Mouse (Mus musculus) embryonic facial prominence, embryonic 11.5 days (tissue): ENCODE measurements at regions not wholly inside any gene's neighbourhood (a gene's known extent, or its start where the extent isn't known, plus 50 kb on each side); places are given as distances from the start of the nearest gene placed in this dataset.

Experiments used
- ATAC-seq: fragments of 200-750 bp; cut with Nextera tagmentation; replicated peaks from 2 replicates; pipeline ENCODE4 v1.8.0; 2017; ENCODE audit warnings: low read depth; ENCODE audit not compliant: insufficient number of reproducible peaks, low FRiP score, low TSS enrichment
- DNase-seq: peaks from one replicate; pipeline ENCODE4 v3.0.0-alpha.2; 2015; ENCODE audit warnings: low spot score
- H3K27ac ChIP-seq: fragments of 300-500 bp; sonication (generic); replicated peaks from 2 replicates; pipeline ENCODE4 v1.5.1; 2014; ENCODE audit warnings: mild to moderate bottlenecking, low read depth, low read length, control low read depth
- H3K27me3 ChIP-seq: fragments of 300-500 bp; sonication (generic); 2 replicates; pipeline ENCODE4 v1.6.1; 2014; ENCODE audit warnings: mild to moderate bottlenecking, low read length, moderate library complexity, mixed read lengths; ENCODE audit not compliant: control insufficient read depth, insufficient read depth
- H3K36me3 ChIP-seq: fragments of 300-500 bp; sonication (generic); replicated peaks from 2 replicates; pipeline ENCODE4 v1.6.1; 2014; ENCODE audit warnings: low read depth, mild to moderate bottlenecking, low read length, moderate library complexity, mixed read lengths; ENCODE audit not compliant: control insufficient read depth, insufficient read depth
- H3K4me1 ChIP-seq: fragments of 300-500 bp; sonication (generic); 2 replicates; pipeline ENCODE4 v1.6.1; 2014; ENCODE audit warnings: low read length, mixed read lengths; ENCODE audit not compliant: control insufficient read depth, insufficient read depth
- H3K4me2 ChIP-seq: fragments of 300-500 bp; sonication (generic); 2 replicates; pipeline ENCODE4 v1.6.1; 2014; ENCODE audit warnings: low read depth, mild to moderate bottlenecking, control low read depth, low read length, moderate library complexity
- H3K4me3 ChIP-seq: fragments of 300-500 bp; sonication (generic); 2 replicates; pipeline ENCODE4 v1.5.1; 2014; ENCODE audit warnings: low read depth, low read length, control low read depth
- H3K9ac ChIP-seq: fragments of 300-500 bp; sonication (generic); replicated peaks from 2 replicates; pipeline ENCODE4 v1.6.1; 2014; ENCODE audit warnings: mild to moderate bottlenecking, control low read depth, low read length
- H3K9me3 ChIP-seq: fragments of 300-500 bp; sonication (generic); replicated peaks from 2 replicates; pipeline ENCODE4 v1.6.1; 2016; ENCODE audit warnings: mild to moderate bottlenecking, low read length, inconsistent platforms, mixed read lengths; ENCODE audit not compliant: control insufficient read depth
- WGBS: fragments of 180-500 bp; shearing (Covaris S2); extraction: QIAGEN DNeasy Blood & Tissue Kit; methylation state at CpG from one replicate; pipeline ENCODE4 v1.1.7; 2014; 5-methylcytosine and 5-hydroxymethylcytosine counted together

DNA sequence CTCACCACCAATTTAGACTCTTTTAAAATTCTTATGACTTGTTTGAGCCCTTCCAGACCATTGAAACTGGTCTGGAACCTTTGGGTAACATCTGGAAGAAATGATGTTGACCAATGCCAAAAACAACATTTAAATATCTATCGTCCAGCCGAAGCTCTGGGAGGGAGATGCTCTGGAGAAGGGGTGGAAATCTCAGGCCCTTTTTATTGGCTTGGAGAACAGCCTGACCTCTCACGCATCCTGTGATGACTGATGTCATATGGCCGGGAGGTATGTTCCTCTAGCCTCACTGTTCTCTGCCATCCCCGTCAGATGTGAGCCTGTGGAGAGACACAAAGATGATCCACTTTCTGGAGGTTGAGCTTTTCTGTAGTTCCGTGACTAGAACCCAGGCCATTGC, 81.6 kb upstream of the Gdf10 start:
- ATAC-seq (no peak), DNase-seq (no peak)
- no peak overlapping the region for H3K9ac ChIP-seq
- H3K4me3 ChIP-seq, result no peak overlapping the region
- H3K27me3 ChIP-seq, result no peaks in the 10 kb centered on the region
- WGBS, result 68% methylated on average over 6 of the region's 6 CpGs
- H3K4me2 ChIP-seq, result no peak overlapping the region
- no peaks in the 10 kb centered on the region for H3K36me3 ChIP-seq
- no peaks in the 10 kb centered on the region for H3K4me1 ChIP-seq
- no peak overlapping the region for H3K27ac ChIP-seq
- no peaks in the 10 kb centered on the region for H3K9me3 ChIP-seq

GRCm38 (mm10) chr14:33853499-33853898, 69.9 kb upstream of the Gdf10 start:
- Histone ChIP-seq H3K4me2 (no peak overlapping the region), H3K9ac (no peak overlapping the region), H3K4me1 (no peaks in the 10 kb centered on the region), H3K9me3 (no peaks in the 10 kb centered on the region), H3K36me3 (no peaks in the 10 kb centered on the region), H3K27ac (no peak overlapping the region), H3K4me3 (no peak overlapping the region), H3K27me3 (no peaks in the 10 kb centered on the region)
- DNase-seq (no peak), ATAC-seq (no peak)
- WGBS, result 75% methylated on average over 3 of the region's 3 CpGs

GRCm38 (mm10) chr14:33854181-33854580, 69.2 kb upstream of the Gdf10 start:
- H3K9me3 ChIP-seq, result no peaks in the 10 kb centered on the region
- DNase-seq (no peak), ATAC-seq (no peak)
- no peak overlapping the region for H3K4me3 ChIP-seq
- H3K4me1 ChIP-seq, result no peaks in the 10 kb centered on the region
- H3K9ac ChIP-seq, result no peak overlapping the region
- no peaks in the 10 kb centered on the region for H3K27me3 ChIP-seq
- 94% methylated on average over 6 of the region's 6 CpGs for WGBS
- H3K4me2 ChIP-seq, result no peak overlapping the region
- H3K27ac ChIP-seq, result no peak overlapping the region
- no peaks in the 10 kb centered on the region for H3K36me3 ChIP-seq

DNA sequence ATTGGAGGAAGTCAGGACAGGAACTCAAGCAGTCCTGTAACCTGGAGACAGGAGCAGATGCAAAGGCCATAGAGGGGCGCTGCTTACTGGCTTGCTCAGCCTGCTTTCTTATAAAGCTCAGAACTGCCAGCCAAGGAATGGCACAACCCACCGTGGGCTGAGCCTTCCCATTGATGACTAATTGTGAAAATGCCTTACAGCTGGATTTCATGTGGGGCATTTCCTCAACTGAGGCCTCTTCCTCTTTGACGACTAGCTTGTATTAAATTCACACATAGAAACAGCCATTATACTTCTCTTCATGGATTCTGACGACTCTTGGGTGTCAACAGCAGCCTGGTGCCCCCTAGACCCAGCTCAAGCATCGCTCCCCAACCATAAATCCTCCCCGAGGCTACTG, 66.4 kb upstream of the Gdf10 start:
- 73% methylated on average over 6 of the region's 6 CpGs for WGBS

DNA sequence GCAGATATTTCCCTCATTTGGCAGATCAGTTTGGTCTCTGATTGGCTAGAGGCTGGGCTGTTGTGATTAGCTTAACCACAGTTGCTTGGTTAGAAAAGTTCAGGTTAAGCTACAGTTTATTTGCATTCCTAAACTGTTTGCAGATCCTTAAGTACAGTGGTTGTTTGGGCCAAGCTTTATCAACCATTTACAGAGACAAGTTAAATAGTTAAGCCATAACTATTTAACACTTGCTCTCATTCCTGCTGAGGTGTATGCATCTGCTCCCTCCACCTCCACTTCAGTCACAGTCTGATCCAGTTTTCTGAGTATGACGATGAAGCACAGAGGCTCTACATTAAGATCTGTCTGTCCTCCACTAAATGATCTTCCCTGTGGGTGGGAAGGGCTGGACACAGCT, 58.6 kb upstream of the Gdf10 start:
- Histone ChIP-seq H3K4me1 (no peaks in the 10 kb centered on the region), H3K9ac (no peak overlapping the region), H3K36me3 (no peaks in the 10 kb centered on the region), H3K4me3 (no peak overlapping the region), H3K4me2 (no peak overlapping the region), H3K27me3 (no peaks in the 10 kb centered on the region), H3K27ac (no peak overlapping the region), H3K9me3 (no peaks in the 10 kb centered on the region)
- no peak for ATAC-seq
- WGBS, result 92% methylated on average over 1 of the region's 1 CpGs
- DNase-seq, result no peak

More for the DNA sequence above, 66.4 kb upstream of the Gdf10 start:
- ATAC-seq, result no peak
- no peaks in the 10 kb centered on the region for H3K9me3 ChIP-seq
- no peak overlapping the region for H3K27ac ChIP-seq
- no peaks in the 10 kb centered on the region for H3K36me3 ChIP-seq
- no peaks in the 10 kb centered on the region for H3K27me3 ChIP-seq
- no peak overlapping the region for H3K4me3 ChIP-seq
- DNase-seq, result no peak
- no peak overlapping the region for H3K4me2 ChIP-seq
- H3K9ac ChIP-seq, result no peak overlapping the region
- no peaks in the 10 kb centered on the region for H3K4me1 ChIP-seq

- ATAC-seq, result no peak
- H3K36me3 ChIP-seq, result no peaks in the 10 kb centered on the region
- H3K4me3 ChIP-seq, result no peak overlapping the region
- WGBS, result 84% methylated on average over 2 of the region's 2 CpGs
- no peaks in the 10 kb centered on the region for H3K4me1 ChIP-seq
- no peak overlapping the region for H3K27ac ChIP-seq
- H3K27me3 ChIP-seq, result no peaks in the 10 kb centered on the region
- no peak overlapping the region for H3K9ac ChIP-seq
- H3K9me3 ChIP-seq, result no peaks in the 10 kb centered on the region
- DNase-seq, result no peak
- H3K4me2 ChIP-seq, result no peak overlapping the region
These were observed 57.6 kb upstream of the Gdf10 start for GRCm38 (mm10) chr14:33865746-33866145.

DNA sequence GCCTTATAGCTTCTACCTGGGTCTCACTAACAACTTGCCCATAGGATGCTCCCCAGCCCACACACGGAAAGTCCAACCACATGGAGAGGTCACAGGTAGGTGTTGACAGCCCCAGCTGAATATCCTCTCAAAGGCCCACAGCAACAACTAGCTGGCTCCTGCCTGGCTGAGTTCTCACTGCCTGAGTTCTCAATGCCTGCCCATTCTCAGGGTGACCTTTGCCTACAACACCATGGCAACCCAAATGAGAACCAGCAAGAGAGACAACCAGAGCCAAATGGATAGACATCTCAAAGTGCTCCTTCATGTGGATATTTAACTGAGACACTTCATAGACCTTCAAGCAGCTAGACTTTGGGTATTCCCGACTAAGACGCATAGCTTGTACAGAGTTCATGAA, 55.7 kb upstream of the Gdf10 start:
- no peaks in the 10 kb centered on the region for H3K36me3 ChIP-seq
- H3K4me2 ChIP-seq, result no peak overlapping the region
- no peaks in the 10 kb centered on the region for H3K9me3 ChIP-seq
- H3K27me3 ChIP-seq, result no peaks in the 10 kb centered on the region
- DNase-seq (no peak), ATAC-seq (no peak)
- H3K4me3 ChIP-seq, result no peak overlapping the region
- no peak overlapping the region for H3K27ac ChIP-seq
- 87% methylated on average over 3 of the region's 3 CpGs for WGBS
- no peaks in the 10 kb centered on the region for H3K4me1 ChIP-seq
- H3K9ac ChIP-seq, result no peak overlapping the region
